Mouse (Mus musculus): ENCODE data around the gene Map3k19.

Map3k19 gene

DNA sequence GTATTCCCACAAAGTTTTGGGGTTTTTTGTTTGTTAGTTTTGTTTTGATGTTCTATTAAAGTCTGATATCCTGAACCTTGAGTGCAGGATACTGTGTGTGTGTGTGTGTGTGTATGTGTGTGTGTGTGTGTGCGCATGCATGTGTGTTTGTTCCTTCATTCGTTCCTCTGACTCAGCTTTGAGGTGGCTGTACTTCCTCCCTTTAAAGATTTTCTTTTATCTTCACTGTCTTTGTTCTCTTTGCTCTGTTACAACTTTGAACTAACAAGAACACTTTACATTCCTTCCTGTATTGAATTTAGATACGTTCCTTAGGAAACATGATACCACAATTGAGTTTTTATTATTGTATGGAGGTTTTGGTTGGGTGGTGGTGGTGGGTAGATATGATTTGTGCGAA is 58.5 kb downstream of the Map3k19 start:
- DNase-seq: no peak

DNA sequence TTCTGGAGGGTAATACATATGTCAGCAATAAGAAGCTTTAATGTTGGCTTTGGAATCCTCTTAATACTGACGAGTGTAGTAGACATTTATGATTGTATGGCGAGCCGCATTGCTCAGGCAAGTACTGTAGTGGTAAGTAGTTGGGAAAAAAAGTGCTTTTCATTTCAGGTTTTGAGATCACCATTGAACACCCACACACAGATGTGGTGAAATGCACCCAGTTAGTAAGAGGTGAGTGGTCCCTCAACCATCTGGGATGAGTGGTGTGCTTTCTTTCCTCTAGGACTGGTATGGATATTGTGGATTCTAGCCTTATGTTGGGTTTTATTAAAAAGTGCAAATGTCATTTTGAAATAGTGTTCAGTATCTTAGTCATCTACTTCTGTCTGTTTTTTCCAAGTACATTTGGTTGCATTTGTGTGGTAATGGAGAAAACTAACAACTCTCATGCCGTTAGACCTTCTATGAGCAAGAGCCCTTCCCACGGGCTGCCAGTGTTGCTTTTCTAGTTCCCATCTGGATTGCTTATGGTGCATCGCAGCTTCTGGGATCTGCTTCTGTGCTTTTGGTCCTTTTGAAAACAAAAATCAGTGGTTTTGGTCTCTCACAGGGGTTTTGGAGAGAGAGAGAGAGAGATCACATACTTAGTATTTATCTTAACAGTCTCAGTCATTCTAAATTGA is 59.6 kb downstream of the Map3k19 start:
- DNase-seq: no peak

DNA sequence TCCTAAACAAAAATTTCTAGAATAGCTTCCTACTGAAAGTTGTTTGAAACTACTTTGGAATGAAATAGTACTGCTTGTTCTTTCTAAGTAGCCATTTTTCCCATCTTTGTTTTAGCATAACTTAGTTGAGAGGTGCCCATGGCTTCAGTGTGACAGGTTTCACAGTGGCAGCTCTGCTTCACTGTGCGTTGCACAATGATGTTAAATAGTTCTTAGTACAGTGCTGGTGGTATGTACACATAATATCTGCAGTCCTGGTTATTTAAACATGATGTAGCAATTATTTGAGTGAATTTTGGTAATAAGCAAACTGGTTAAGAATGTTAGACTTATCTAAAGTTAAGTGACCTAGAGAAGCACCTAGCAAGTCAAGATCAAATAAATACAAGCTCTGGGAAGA is 61.4 kb downstream of the Map3k19 start:
- no peak for DNase-seq

DNA sequence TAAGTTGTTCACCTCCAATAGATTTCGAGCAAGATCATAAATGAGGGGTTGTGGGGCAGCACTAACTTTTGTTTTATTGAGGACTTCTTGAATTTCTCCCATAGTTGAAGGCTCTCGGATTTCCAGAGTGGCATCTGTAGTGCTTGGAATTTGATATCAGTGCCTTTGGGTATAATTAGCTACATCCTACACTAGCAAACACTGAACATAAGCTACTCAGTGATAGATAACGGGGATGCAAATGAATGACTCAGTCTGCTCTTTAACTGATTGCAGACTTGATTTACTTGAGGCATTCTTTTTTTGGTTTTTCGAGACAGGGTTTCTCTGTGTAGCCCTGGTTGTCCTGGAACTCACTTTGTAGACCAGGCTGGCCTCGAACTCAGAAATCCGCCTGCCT is 65.9 kb downstream of the Map3k19 start:
- DNase-seq: no peak

DNA sequence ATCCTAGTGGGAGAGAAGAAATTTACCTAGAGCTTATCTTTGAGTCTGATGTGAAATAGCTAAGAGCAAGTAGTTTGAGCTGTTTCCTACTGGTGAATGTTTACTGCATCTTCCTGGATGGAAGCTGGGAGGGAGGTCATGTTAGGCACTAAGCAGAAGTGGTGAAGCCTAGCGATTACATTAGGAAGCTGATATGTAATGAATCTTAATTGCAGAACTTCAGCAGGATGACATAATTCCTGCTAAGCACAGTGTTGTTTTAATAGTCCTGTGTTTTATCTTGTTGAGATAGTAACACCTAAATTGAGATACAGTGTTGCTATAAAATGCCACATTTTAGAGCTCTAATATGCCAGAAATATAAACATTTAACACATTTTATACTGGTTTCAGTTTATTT is 68.9 kb downstream of the Map3k19 start:
- DNase-seq: no peak

DNA sequence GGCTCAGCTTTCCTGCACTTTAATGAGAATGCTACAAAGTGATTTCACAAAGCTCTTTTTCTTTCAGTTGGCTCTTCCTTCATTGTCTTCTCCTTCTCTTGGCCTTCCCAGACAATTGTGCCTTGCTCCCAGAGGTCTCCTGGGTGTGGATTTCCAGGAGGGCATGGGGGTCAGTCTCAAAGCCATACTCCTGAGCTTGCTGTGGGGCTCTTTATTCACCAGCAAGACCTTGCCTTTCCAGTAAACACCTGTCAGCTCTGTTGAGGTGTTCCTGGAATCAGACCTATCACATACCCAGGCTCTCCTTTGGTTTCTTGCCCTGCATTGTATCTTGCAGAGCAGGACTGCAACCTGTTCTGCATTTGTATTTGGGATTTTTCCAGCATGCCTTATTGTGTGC is 71.0 kb downstream of the Map3k19 start:
- DNase-seq: no peak

DNA sequence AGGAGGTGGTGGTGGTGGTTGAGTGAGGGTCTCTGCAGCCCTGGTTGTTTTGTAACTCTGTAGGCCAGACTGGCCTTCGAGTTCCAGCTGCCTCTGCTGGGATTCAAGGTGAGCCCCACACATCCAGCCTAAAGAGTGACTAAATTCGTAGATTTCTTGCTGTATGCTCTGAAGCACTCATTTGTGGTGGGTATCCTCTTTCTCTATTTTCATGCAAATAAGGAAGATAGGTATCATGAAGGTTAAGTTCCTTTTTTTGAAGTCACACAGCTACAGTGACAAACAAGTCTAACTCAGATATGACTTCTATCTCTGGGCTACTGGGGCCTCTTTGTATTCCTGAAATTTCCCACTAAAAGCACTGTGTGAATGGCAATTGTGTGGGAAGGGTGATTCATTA is 74.0 kb downstream of the Map3k19 start:
- no peak for DNase-seq

DNA sequence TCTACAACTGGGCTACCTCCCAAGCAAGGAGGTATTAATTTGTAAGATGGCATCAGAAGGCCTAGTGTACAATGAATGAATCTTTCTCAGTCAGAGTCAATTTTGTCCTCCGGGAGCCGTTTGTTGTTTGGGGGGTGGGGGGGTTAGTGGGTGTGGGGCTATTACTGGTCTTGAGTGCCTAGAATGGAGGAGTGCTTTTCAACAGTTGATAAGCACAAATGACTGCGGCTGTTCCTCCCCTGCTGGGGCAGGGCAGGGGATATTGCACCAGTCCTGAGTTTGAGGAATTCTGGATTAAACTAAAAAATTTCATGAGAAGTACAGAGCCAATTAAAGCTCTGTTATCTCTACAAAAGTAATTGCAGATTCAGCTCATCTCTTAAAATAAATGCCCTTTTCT is 74.7 kb downstream of the Map3k19 start:
- no peak for DNase-seq

DNA sequence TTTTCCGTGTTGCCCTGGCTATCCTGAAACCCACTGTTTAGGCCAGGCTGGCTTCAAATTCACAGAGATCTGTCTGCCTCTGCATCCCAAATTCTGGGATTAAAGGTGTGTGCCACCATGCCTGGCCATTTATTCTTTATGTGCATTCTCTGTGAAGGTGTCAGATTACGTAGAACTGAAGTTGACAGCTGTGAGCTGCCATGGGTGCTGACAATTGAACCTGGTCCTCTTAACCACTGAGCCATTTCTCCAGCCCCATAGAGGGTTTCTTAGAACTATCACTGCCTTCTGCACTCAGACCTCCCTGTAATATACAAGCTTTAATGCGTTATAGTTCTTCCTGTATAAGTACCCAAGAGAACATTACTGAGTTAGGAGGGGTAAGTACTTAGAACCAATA is 76.2 kb downstream of the Map3k19 start:
- no peak for DNase-seq

DNA sequence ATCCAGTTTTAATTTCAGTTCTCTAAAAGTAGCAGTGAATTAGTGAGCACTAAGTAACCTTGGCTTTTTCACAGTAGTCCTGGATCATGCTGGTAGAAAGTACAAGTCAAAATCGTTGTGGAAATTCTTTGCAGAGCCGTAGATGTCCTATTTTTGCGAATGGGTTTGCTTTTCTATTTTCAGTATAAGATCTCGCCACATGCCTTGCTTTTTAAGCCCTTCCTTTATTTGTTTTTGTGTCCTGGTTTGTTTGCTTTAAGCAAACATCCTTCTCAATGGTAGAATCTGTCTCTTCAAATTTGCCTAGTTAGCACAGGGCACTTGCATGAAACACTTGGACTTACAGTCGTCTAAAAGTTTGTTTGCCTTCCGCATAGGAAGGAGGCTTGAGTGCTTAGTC is 78.6 kb downstream of the Map3k19 start:
- no peak for DNase-seq

DNA sequence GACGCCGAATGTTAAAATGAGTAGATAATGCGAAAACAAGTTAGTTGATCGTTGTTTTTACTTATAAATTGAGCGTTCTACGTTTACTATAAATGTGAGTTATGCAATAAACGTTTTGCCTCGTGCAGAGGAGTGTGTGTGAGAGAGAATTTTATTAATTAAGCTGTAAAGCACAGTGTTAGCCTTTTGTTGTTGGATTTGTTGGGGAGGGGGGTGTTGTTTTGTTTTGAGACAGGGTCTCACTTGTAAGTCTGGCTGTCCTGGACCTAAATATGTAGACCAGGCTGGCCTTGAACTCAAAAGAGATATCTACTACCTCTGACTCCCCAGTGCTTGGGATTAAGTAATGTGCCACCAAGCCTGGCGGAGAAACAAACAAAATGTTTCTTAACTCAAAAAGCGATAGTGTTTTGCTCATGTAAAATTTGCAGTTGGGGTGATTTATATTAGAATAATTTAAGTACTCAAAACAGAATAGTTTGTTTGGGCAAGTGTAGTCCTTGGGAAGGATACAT is 79.6 kb downstream of the Map3k19 start:
- no peak for DNase-seq

DNA sequence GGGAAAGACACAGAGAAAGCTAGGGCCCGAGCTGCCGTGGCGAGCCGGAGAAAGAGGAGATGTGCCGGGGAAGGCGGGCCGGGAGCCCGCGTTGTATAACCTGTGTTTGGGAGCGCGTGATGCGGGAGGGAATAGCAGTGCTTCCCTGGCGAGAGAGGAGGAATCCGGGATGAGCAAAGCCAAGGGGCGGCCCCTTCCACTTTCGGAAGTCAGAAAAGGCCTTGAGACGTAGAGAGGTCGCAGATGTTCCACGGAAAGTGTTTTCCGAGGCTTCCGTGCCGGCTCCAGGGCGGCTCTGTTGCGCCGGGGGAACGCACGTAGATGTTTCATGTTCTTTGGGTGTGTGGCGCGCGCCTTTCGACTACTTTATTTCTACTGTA is 80.3 kb downstream of the Map3k19 start:
- peak; percentile 65 to 78 for DNase-seq

DNA sequence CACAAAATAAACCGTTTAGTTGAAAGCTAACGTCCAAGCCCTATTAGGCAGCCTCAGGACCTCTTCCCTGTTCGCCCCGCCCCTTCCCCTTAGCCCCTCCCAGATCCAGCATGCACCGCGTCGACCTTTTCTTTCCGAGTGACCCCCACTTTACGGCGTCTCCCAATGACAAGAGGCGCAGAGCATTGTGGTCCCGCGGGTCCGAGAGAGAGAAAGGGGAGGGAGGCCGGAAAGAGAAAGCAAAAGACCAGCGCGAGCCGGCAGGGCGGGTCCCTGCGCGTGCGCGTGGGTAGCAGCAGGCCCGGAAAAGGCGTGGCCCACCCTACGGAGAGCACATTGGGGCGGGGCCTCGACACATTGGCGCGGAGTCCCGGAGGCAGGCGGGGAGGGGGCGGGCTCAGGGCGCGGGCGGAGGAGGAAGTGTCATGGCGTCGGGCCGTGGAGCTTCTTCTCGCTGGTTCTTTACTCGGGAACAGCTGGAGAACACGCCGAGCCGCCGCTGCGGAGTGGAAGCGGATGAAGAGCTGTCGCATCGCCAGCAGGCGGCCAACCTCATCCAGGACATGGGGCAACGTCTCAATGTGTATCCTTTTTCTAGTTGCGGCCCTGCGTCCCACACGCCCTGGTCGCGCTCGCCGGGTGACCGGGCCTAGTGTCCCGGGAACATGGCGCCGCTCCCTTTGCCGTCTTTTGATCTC is 80.9 kb downstream of the Map3k19 start, which contains the start of gene Ccnt2:
TSS of gene Ccnt2 (plus strand) at position 362 of the 698 bp plus-strand sequence.
- peak; percentile 99 to 100 for DNase-seq

DNA sequence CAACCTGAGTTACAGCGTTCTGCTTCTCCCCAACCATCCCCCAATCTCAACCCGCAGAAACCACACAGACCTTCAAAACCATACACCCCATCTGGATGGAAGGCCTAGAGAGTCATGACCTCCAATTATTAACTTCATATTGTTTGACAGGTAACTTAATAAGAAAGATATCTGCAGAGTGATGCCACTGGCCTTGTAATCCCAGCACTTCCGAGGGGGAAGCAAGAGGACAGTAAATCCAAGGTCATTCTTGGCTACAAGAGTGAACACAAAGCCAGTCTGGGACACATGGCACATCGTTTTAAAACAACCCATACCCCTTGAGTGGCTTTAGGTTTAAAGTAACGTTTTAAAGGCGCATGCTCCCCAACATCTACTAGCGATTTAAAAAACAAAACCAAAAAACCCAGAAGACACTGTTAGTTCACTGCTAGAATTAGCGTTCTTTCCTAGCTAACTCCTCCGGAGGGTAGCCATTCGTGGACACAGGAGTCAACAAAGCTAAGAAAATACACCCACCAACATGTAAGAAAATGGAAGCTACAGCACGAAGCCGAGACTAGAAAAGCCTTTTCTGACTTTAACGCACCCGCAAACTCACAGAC is 81.5 kb downstream of the Map3k19 start:
- DNase-seq: no peak

DNA sequence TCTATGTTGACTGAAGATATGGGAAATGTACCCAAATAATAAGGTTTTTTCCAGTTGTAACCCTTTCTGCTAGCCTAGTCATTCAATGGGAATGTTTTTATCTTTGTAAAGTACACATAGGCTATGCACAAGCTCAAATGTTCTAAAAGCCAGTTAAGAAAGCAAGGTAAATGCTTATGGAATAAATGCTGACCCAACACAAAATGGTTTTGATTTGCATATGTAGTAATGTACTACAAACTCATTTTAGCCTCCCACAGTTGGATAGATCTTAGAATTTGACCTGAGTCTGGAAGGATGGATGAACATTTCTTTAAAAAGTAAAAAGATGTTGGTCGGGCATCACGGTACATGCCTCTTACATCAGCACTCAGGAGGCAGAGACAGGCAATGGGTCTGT is 88.1 kb downstream of the Map3k19 start:
- no peak for DNase-seq

DNA sequence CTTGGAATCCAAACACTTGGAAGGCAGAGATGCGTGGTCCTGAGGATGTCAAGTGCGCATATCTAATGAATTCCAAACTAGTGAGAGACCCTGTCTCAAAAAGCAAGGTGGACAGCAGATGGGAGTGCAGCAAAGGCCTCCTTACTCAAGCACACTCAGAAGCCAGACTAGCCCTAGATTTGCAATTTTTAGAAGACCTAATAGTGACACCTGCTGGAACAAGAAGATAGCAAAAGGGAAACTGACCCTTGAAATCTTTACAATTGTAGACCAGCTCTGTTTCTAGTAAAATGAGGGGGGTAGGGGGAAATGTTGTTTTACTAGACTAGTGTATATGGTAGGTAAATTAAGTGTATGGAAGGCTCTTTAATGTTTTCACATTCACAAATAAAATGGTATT is 89.4 kb downstream of the Map3k19 start:
- no peak for DNase-seq

Data from kidney, postnatal 25 days (tissue).